Mouse (Mus musculus): Measurements from ENCODE around the gene Adad2. TPM values are rescaled to one million over a fixed set of nuclear protein-coding genes. Genes with fewer than 3 reads are reported as not detected.

Adad2 gene
- polyA plus RNA-seq, 1 experiment: 1.7 TPM

GRCm38 (mm10) chr8:119636766-119637165 is 24.2 kb downstream of the Adad2 start:
- Histone ChIP-seq H3K27ac (ENCODE audit: insufficient read depth, low read length) (no peak overlapping the region), H3K36me3 (ENCODE audit: control insufficient read depth, insufficient read depth, low read length, poor library complexity, severe bottlenecking) (no peaks in the 10 kb centered on the region), H3K27me3 (ENCODE audit: control insufficient read depth, insufficient read depth, low read length, poor library complexity, severe bottlenecking) (no peaks in the 10 kb centered on the region; the same call in none of the 2 replicates), H3K4me3 (ENCODE audit: low read depth, low read length) (no peak overlapping the region), H3K9me3 (replicated peaks; ENCODE audit: control insufficient read depth, insufficient read depth, low read length, poor library complexity, severe bottlenecking) (no peaks in the 10 kb centered on the region), H3K4me1 (ENCODE audit: control insufficient read depth, insufficient read depth, low read length) (no peaks in the 10 kb centered on the region), H3K9ac (ENCODE audit: low read depth, poor library complexity, severe bottlenecking) (no peak overlapping the region)
- no peak for TF ChIP-seq EP300 (IDR thresholded peaks at IDR 0.05; ENCODE audit: insufficient read depth, low read depth, low read length)
- TF ChIP-seq POLR2A (IDR thresholded peaks at IDR 0.05; ENCODE audit: insufficient read depth, low read length): no peak
- no peak for TF ChIP-seq CTCF (IDR thresholded peaks at IDR 0.05; ENCODE audit: low read depth, low read length)

DNA sequence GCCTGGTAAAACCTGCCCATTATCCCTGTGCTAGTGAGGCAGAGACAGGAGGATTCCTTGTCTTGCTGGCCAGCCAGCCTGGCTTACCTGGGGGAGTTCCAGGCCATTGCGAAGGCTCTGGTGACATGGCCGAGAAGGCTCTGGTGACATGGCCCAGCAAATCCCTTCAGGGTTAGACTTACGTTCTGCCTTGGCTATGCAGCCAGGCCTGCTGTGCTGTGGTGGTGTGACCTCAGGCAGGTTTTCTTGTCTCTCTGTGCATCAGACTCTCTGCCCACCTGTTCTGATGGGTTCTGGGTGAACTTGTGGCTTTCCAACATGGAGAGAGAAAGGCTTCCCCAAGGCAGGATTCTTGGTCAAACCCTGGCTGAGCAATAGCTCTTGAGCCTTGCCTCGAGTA is 24.8 kb downstream of the Adad2 start:
- Histone ChIP-seq H3K36me3 (ENCODE audit: control insufficient read depth, insufficient read depth, low read length, poor library complexity, severe bottlenecking) (no peaks in the 10 kb centered on the region), H3K4me1 (ENCODE audit: control insufficient read depth, insufficient read depth, low read length) (no peaks in the 10 kb centered on the region), H3K4me3 (ENCODE audit: low read depth, low read length) (no peak overlapping the region), H3K27ac (ENCODE audit: insufficient read depth, low read length) (no peak overlapping the region), H3K27me3 (ENCODE audit: control insufficient read depth, insufficient read depth, low read length, poor library complexity, severe bottlenecking) (no peaks in the 10 kb centered on the region; the same call in 1 of the 2 replicates), H3K9me3 (replicated peaks; ENCODE audit: control insufficient read depth, insufficient read depth, low read length, poor library complexity, severe bottlenecking) (no peaks in the 10 kb centered on the region), H3K9ac (ENCODE audit: low read depth, poor library complexity, severe bottlenecking) (no peak overlapping the region)
- TF ChIP-seq EP300 (IDR thresholded peaks at IDR 0.05; ENCODE audit: insufficient read depth, low read depth, low read length) (no peak), POLR2A (IDR thresholded peaks at IDR 0.05; ENCODE audit: insufficient read depth, low read length) (no peak), CTCF (IDR thresholded peaks at IDR 0.05; ENCODE audit: low read depth, low read length) (no peak)

DNA sequence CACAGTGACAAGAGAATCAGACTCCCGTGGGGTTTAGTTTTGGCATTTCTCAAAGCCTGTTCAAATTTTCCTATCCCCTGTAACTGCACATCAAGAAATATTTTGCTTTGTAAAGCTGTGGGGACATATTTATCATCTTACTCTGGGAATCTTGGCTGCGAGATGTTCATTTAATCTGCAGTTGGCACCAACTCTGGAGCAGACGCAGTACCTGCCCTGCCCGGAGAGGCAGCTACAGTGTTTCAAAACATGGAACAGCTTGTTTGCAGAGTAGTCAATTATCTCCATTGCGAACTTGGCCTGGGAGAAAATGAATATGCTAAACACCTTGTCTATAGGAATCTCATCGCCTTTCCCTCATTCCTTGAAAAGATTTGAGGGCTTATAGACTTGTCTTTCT is 25.7 kb downstream of the Adad2 start:
- no peaks in the 10 kb centered on the region for H3K4me1 ChIP-seq (ENCODE audit: control insufficient read depth, insufficient read depth, low read length)
- TF ChIP-seq POLR2A (IDR thresholded peaks at IDR 0.05; ENCODE audit: insufficient read depth, low read length): no peak
- TF ChIP-seq CTCF (IDR thresholded peaks at IDR 0.05; ENCODE audit: low read depth, low read length): no peak
- TF ChIP-seq EP300 (IDR thresholded peaks at IDR 0.05; ENCODE audit: insufficient read depth, low read depth, low read length): no peak

GRCm38 (mm10) chr8:119639798-119640197 is 27.3 kb downstream of the Adad2 start:
- Histone ChIP-seq H3K9me3 (replicated peaks; ENCODE audit: control insufficient read depth, insufficient read depth, low read length, poor library complexity, severe bottlenecking) (no peaks in the 10 kb centered on the region), H3K27me3 (ENCODE audit: control insufficient read depth, insufficient read depth, low read length, poor library complexity, severe bottlenecking) (no peaks in the 10 kb centered on the region), H3K4me3 (ENCODE audit: low read depth, low read length) (no peak overlapping the region), H3K9ac (ENCODE audit: low read depth, poor library complexity, severe bottlenecking) (no peak overlapping the region), H3K27ac (ENCODE audit: insufficient read depth, low read length) (no peak overlapping the region), H3K4me1 (ENCODE audit: control insufficient read depth, insufficient read depth, low read length) (no peaks in the 10 kb centered on the region), H3K36me3 (ENCODE audit: control insufficient read depth, insufficient read depth, low read length, poor library complexity, severe bottlenecking) (no peaks in the 10 kb centered on the region)
- TF ChIP-seq POLR2A (IDR thresholded peaks at IDR 0.05; ENCODE audit: insufficient read depth, low read length) (no peak), CTCF (IDR thresholded peaks at IDR 0.05; ENCODE audit: low read depth, low read length) (no peak), EP300 (IDR thresholded peaks at IDR 0.05; ENCODE audit: insufficient read depth, low read depth, low read length) (no peak)

More for the DNA sequence above, 25.7 kb downstream of the Adad2 start:
- H3K4me3 ChIP-seq (ENCODE audit: low read depth, low read length): no peak overlapping the region
- H3K9me3 ChIP-seq (replicated peaks; ENCODE audit: control insufficient read depth, insufficient read depth, low read length, poor library complexity, severe bottlenecking): no peaks in the 10 kb centered on the region
- no peaks in the 10 kb centered on the region for H3K36me3 ChIP-seq (ENCODE audit: control insufficient read depth, insufficient read depth, low read length, poor library complexity, severe bottlenecking)
- no peaks in the 10 kb centered on the region; the same call in 1 of the 2 replicates for H3K27me3 ChIP-seq (ENCODE audit: control insufficient read depth, insufficient read depth, low read length, poor library complexity, severe bottlenecking)
- no peak overlapping the region for H3K9ac ChIP-seq (ENCODE audit: low read depth, poor library complexity, severe bottlenecking)
- no peak overlapping the region for H3K27ac ChIP-seq (ENCODE audit: insufficient read depth, low read length)

GRCm38 (mm10) chr8:119641058-119641457 is 28.5 kb downstream of the Adad2 start:
- Histone ChIP-seq H3K9me3 (replicated peaks; ENCODE audit: control insufficient read depth, insufficient read depth, low read length, poor library complexity, severe bottlenecking) (no peaks in the 10 kb centered on the region), H3K27ac (ENCODE audit: insufficient read depth, low read length) (no peak overlapping the region), H3K36me3 (ENCODE audit: control insufficient read depth, insufficient read depth, low read length, poor library complexity, severe bottlenecking) (no peaks in the 10 kb centered on the region), H3K4me1 (ENCODE audit: control insufficient read depth, insufficient read depth, low read length) (no peaks in the 10 kb centered on the region), H3K4me3 (ENCODE audit: low read depth, low read length) (no peak overlapping the region), H3K9ac (ENCODE audit: low read depth, poor library complexity, severe bottlenecking) (no peak overlapping the region), H3K27me3 (ENCODE audit: control insufficient read depth, insufficient read depth, low read length, poor library complexity, severe bottlenecking) (no peaks in the 10 kb centered on the region)
- TF ChIP-seq CTCF (IDR thresholded peaks at IDR 0.05; ENCODE audit: low read depth, low read length): no peak

DNA sequence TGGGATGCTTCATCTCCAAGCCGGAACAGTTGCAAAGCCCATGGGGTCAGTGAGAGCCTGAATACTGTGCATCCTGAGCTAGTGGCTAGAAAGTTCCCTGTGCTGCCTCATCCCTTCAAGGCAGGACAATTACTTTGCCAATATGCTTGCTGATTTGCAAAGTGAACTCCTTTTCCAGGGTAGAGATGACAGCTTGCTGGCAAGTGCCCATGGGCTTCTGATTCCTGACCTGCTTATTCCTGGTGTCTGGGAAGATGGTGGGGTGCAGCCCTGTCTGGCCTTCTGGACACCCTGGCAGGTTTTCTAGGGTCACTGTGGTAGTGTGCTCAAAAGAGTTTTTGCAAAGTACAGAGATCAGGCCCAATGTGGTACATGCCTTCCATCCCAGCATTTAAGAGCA is 30.4 kb downstream of the Adad2 start:
- Histone ChIP-seq H3K9me3 (replicated peaks; ENCODE audit: control insufficient read depth, insufficient read depth, low read length, poor library complexity, severe bottlenecking) (no peaks in the 10 kb centered on the region; the same call in 1 of the 2 replicates), H3K27ac (ENCODE audit: insufficient read depth, low read length) (no peak overlapping the region), H3K36me3 (ENCODE audit: control insufficient read depth, insufficient read depth, low read length, poor library complexity, severe bottlenecking) (no peaks in the 10 kb centered on the region), H3K4me3 (ENCODE audit: low read depth, low read length) (no peak overlapping the region), H3K9ac (ENCODE audit: low read depth, poor library complexity, severe bottlenecking) (no peak overlapping the region), H3K27me3 (ENCODE audit: control insufficient read depth, insufficient read depth, low read length, poor library complexity, severe bottlenecking) (no peaks in the 10 kb centered on the region), H3K4me1 (ENCODE audit: control insufficient read depth, insufficient read depth, low read length) (no peaks in the 10 kb centered on the region)
- TF ChIP-seq CTCF (IDR thresholded peaks at IDR 0.05; ENCODE audit: low read depth, low read length) (no peak), POLR2A (IDR thresholded peaks at IDR 0.05; ENCODE audit: insufficient read depth, low read length) (no peak), EP300 (IDR thresholded peaks at IDR 0.05; ENCODE audit: insufficient read depth, low read depth, low read length) (no peak)
